Mouse (Mus musculus): ENCODE measurements at regions not wholly inside any gene's neighbourhood (a gene's known extent, or its start where the extent isn't known, plus 50 kb on each side); places are given as distances from the start of the nearest gene placed in this dataset.

DNA sequence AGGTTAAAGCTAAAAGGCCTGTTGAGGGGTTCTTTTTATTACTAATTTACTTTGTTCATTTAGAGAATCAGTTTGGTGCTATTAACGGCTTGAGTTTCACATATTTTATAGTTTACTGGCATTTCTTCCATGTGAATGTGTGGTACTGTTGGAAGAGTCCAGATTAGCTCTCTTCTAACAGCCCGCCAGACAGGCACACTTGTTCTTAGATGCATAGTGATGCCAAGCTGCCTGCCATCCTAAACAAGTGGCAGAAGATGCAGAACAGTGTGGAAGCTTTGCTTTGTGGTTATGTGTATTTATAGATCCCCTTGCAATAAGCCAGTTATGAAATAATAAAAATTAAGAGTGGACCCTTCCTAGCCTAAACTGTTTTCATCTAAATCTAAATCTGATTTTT is 244.2 kb upstream of the Ppargc1a start:
- H3K4me2 ChIP-seq (ENCODE audit: insufficient read depth, low read depth, poor library complexity, severe bottlenecking), result no peak overlapping the region
- H3K36me3 ChIP-seq (replicated peaks in 1 of 2; ENCODE audit: control insufficient read depth in 1 of 2, insufficient read depth in 1 of 2, low read length in 1 of 2), result no peaks in the 10 kb centered on the region
- no peak for TF ChIP-seq POLR2AphosphoS2 (IDR thresholded peaks at IDR 0.05; ENCODE audit: low read depth, low read length)
- TF ChIP-seq MXI1 (IDR thresholded peaks at IDR 0.05; ENCODE audit: low read depth, low read length), result no peak
- no peak for TF ChIP-seq KAT2A (IDR thresholded peaks at IDR 0.05; ENCODE audit: insufficient replicate concordance, low read length)
- TF ChIP-seq TCF12 (IDR thresholded peaks at IDR 0.05; ENCODE audit: low read depth, low read length), result no peak
- no peak for TF ChIP-seq CTCF (conservative IDR thresholded peaks at IDR 0.05 in 1 of 2, IDR thresholded peaks at IDR 0.05 in 1 of 2; ENCODE audit: low read depth in 2 of 2, low read length in 2 of 2)
- no peak for TF ChIP-seq MYC (IDR thresholded peaks at IDR 0.05; ENCODE audit: low read depth, low read length)
- TF ChIP-seq MAX (IDR thresholded peaks at IDR 0.05; ENCODE audit: low read length), result no peak
- no peak for TF ChIP-seq USF2 (conservative IDR thresholded peaks at IDR 0.05; ENCODE audit: low read depth, low read length)
- no peak for TF ChIP-seq GABPA (IDR thresholded peaks at IDR 0.05; ENCODE audit: insufficient replicate concordance, low read depth, low read length)
- TF ChIP-seq TBP (conservative IDR thresholded peaks at IDR 0.05; ENCODE audit: low read depth, low read length), result no peak
- no peak for TF ChIP-seq SIN3A (IDR thresholded peaks at IDR 0.05; ENCODE audit: low read length)
- no peak for TF ChIP-seq ZKSCAN1 (IDR thresholded peaks at IDR 0.05; ENCODE audit: borderline replicate concordance, low read depth, low read length)
- TF ChIP-seq JUN (IDR thresholded peaks at IDR 0.05; ENCODE audit: insufficient read depth, low read depth, low read length), result no peak
- TF ChIP-seq JUND (conservative IDR thresholded peaks at IDR 0.05; ENCODE audit: low read depth, low read length), result no peak
- TF ChIP-seq MAFK (IDR thresholded peaks at IDR 0.05; ENCODE audit: insufficient replicate concordance, low read length), result no peak
- no peak for TF ChIP-seq ZNF384 (IDR thresholded peaks at IDR 0.05; ENCODE audit: low read depth, low read length)
- TF ChIP-seq ZMIZ1 (IDR thresholded peaks at IDR 0.05; ENCODE audit: low read depth, low read length), result no peak
- no peak for TF ChIP-seq ZC3H11A (IDR thresholded peaks at IDR 0.05; ENCODE audit: low read depth, low read length)
- TF ChIP-seq BHLHE40 (IDR thresholded peaks at IDR 0.05; ENCODE audit: low read depth, low read length), result no peak
- TF ChIP-seq CHD1 (IDR thresholded peaks at IDR 0.05; ENCODE audit: low read depth, low read length), result no peak
- no peak overlapping the region for H3K27ac ChIP-seq (ENCODE audit: insufficient read depth, low read depth)
- H3K9ac ChIP-seq (ENCODE audit: insufficient read depth, low read depth), result no peak overlapping the region
- H3K9me3 ChIP-seq (replicated peaks; ENCODE audit: low read length), result no peaks in the 10 kb centered on the region
- in situ Hi-C loops (cut with MboI; ENCODE audit: low pct_ligation_motif_present, low pct_unique_long_range_greater_than_20kb, low sequenced_read_pairs), result no loop called here
- dilution Hi-C loops (cut with MboI; ENCODE audit: extremely low pct_ligation_motif_present, extremely low pct_unique_long_range_greater_than_20kb, low sequenced_read_pairs), result no loop called here
- H3K4me3 ChIP-seq (replicated peaks in 1 of 3; ENCODE audit: low read depth in 2 of 3, low read length in 2 of 3, poor library complexity in 1 of 3), result no peak overlapping the region
- no peaks in the 10 kb centered on the region for H3K79me2 ChIP-seq (replicated peaks; ENCODE audit: control insufficient read depth, extremely low read depth, insufficient read depth, poor library complexity, severe bottlenecking)
- DNase-seq (ENCODE audit: extremely low read depth), result no peak
- no peaks in the 10 kb centered on the region for H3K27me3 ChIP-seq (replicated peaks)
- H3K4me1 ChIP-seq (ENCODE audit: control insufficient read depth in 1 of 2, insufficient read depth in 2 of 2), result no peaks in the 10 kb centered on the region

DNA sequence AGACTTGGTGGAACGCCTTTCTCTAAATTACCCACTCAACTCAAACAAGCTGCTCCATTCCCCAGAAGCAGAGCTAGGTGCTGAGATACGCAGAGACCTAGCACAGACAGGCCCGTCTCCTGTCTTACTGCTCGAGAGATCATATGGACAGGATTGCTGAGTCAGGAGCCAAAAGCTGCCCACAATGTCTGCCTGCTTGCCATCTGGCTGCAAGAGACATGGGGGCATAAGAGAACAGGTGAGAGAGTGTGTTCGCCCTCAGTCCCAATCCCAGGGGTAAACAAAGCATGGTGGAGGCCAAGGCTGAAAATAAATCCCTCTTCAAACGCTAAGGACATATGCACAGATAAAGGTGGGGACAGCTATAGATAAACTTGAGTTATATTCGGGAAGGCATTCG is 234.0 kb upstream of the Ppargc1a start:
- dilution Hi-C loops (cut with MboI; ENCODE audit: extremely low pct_ligation_motif_present, extremely low pct_unique_long_range_greater_than_20kb, low sequenced_read_pairs) (no loop called here), in situ Hi-C loops (cut with MboI; ENCODE audit: low pct_ligation_motif_present, low pct_unique_long_range_greater_than_20kb, low sequenced_read_pairs) (no loop called here)
- H3K9me3 ChIP-seq (replicated peaks; ENCODE audit: low read length), result no peaks in the 10 kb centered on the region
- no peaks in the 10 kb centered on the region for H3K79me2 ChIP-seq (replicated peaks; ENCODE audit: control insufficient read depth, extremely low read depth, insufficient read depth, poor library complexity, severe bottlenecking)
- no peaks in the 10 kb centered on the region for H3K36me3 ChIP-seq (replicated peaks in 1 of 2; ENCODE audit: control insufficient read depth in 1 of 2, insufficient read depth in 1 of 2, low read length in 1 of 2)
- no peak overlapping the region for H3K4me2 ChIP-seq (ENCODE audit: insufficient read depth, low read depth, poor library complexity, severe bottlenecking)
- DNase-seq (ENCODE audit: extremely low read depth), result no peak
- H3K4me1 ChIP-seq (ENCODE audit: control insufficient read depth in 1 of 2, insufficient read depth in 2 of 2), result no peaks in the 10 kb centered on the region
- H3K27me3 ChIP-seq (replicated peaks), result no peaks in the 10 kb centered on the region
- no peak overlapping the region for H3K27ac ChIP-seq (ENCODE audit: insufficient read depth, low read depth)
- no peak overlapping the region for H3K9ac ChIP-seq (ENCODE audit: insufficient read depth, low read depth)
- H3K4me3 ChIP-seq (replicated peaks in 1 of 3; ENCODE audit: low read depth in 2 of 3, low read length in 2 of 3, poor library complexity in 1 of 3), result no peak overlapping the region
- TF ChIP-seq USF2 (conservative IDR thresholded peaks at IDR 0.05; ENCODE audit: low read depth, low read length), result no peak
- no peak for TF ChIP-seq ZC3H11A (IDR thresholded peaks at IDR 0.05; ENCODE audit: low read depth, low read length)
- TF ChIP-seq ZMIZ1 (IDR thresholded peaks at IDR 0.05; ENCODE audit: low read depth, low read length), result no peak
- no peak for TF ChIP-seq PAX5 (IDR thresholded peaks at IDR 0.05; ENCODE audit: low read length)
- no peak for TF ChIP-seq MEF2A (IDR thresholded peaks at IDR 0.05; ENCODE audit: borderline replicate concordance, low read depth, low read length)
- TF ChIP-seq MAX (IDR thresholded peaks at IDR 0.05; ENCODE audit: low read length), result no peak
- TF ChIP-seq MAFK (IDR thresholded peaks at IDR 0.05; ENCODE audit: insufficient replicate concordance, low read length), result no peak
- TF ChIP-seq EP300 (IDR thresholded peaks at IDR 0.05; ENCODE audit: low read length), result no peak
- TF ChIP-seq E2F4 (IDR thresholded peaks at IDR 0.05; ENCODE audit: insufficient replicate concordance, low read depth, low read length), result no peak
